ENCODE assay signal across 21 mouse cellular contexts in the genomic region with DNA sequence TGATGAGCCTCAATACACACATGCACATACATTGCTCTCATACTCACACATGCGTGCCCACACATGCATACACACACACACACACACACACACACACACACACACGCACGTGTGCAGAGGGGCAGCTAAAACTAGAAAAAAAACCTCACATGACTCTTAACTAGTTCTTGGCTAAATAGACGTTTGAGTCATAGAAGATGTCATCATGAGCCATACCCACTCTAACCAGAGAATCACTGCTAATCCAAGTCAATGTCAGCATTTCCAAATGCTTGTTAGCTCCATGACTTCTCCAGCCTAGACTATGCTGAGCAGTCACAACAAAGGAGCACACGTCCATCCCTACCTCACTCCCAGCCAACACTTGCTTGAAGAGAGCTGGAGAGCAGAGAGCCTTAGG. TPM values are rescaled to one million over a fixed set of nuclear protein-coding genes. Genes with fewer than 3 reads are reported as not detected.
DNase-seq lines count a peak whose midpoint lies in the region; TF ChIP-seq lines count a peak whose summit lies in the region.
"Had no signal": no experiment of that assay in that cellular context is flagged by ENCODE, and none has a peak within 500 bp of the region (broad histone marks: within the 10 kb centered on the region; RNA-seq: fewer than 3 reads in every experiment).

No protein-coding gene starts in this region.

- H3K27ac ChIP-seq in CH12.LX (ENCODE audit: insufficient read depth, low read depth) = no peak overlapping the region
- H3K27ac ChIP-seq: forebrain, embryonic 10.5 days; forebrain, embryonic 13.5 days; hindbrain, embryonic 10.5 days; hindbrain, embryonic 13.5 days; intestine, embryonic 15.5 days had no signal

- no peaks in the 10 kb centered on the region for H3K27me3 ChIP-seq in CH12.LX (replicated peaks)
- H3K27me3 ChIP-seq: hindbrain, embryonic 13.5 days; intestine, embryonic 15.5 days had no signal

- no peak overlapping the region for H3K4me2 ChIP-seq in CH12.LX (ENCODE audit: insufficient read depth, low read depth, poor library complexity, severe bottlenecking)
- H3K4me2 ChIP-seq: forebrain, embryonic 13.5 days; heart, embryonic 11.5 days; hindbrain, embryonic 13.5 days; intestine, embryonic 15.5 days had no signal

- no peaks in the 10 kb centered on the region for H3K79me2 ChIP-seq in CH12.LX (replicated peaks; ENCODE audit: control insufficient read depth, extremely low read depth, insufficient read depth, poor library complexity, severe bottlenecking)

- no peaks in the 10 kb centered on the region for H3K9me3 ChIP-seq in CH12.LX (replicated peaks; ENCODE audit: low read length)
- H3K9me3 ChIP-seq: forebrain, embryonic 10.5 days; forebrain, embryonic 13.5 days; G1E; hindbrain, embryonic 10.5 days; hindbrain, embryonic 13.5 days; intestine, embryonic 15.5 days had no signal

- H3K4me3 ChIP-seq in CH12.LX (replicated peaks in 1 of 3; ENCODE audit: low read depth in 2 of 3, low read length in 2 of 3, poor library complexity in 1 of 3) = no peak overlapping the region
- H3K4me3 ChIP-seq: forebrain, embryonic 10.5 days; forebrain, embryonic 13.5 days; hindbrain, embryonic 10.5 days; hindbrain, embryonic 13.5 days; intestine, embryonic 15.5 days had no signal

- no peak for TF ChIP-seq POLR2A in CH12.LX (IDR thresholded peaks at IDR 0.05; ENCODE audit: low read depth, low read length)

- dilution Hi-C loops in CH12.LX (cut with MboI; ENCODE audit: extremely low pct_ligation_motif_present, extremely low pct_unique_long_range_greater_than_20kb, low sequenced_read_pairs) = no loop called here

- peak; percentile 61 for DNase-seq in heart, adult 11 months
- DNase-seq in heart, postnatal 10 days = no peak
- DNase-seq in 3134 (ENCODE audit: extremely low read depth, insufficient read length, low spot score) (peak; percentile 48), CH12.LX (ENCODE audit: extremely low read depth) (no peak)
- DNase-seq in left cerebral cortex, adult 11 months (ENCODE audit: low spot score) = no peak
- no peak for DNase-seq in cerebellum, adult 18-20 months
- DNase-seq: adrenal gland, adult 2 months; adrenal gland, postnatal 14 days; cerebellum, adult 11-12 months; cerebellum, adult 9-10 months; cerebellum, postnatal 14 days; gastrocnemius, postnatal 10 days; gastrocnemius, postnatal 36 days; heart, postnatal 36 days had no signal

- no peak overlapping the region for H3K9ac ChIP-seq in CH12.LX (ENCODE audit: insufficient read depth, low read depth)
- H3K9ac ChIP-seq: forebrain, embryonic 13.5 days; hindbrain, embryonic 13.5 days; intestine, embryonic 15.5 days had no signal

- peaks cover 8 to 48% of the 10 kb centered on the region in 2 experiments; a peak in 3 of 4 replicates for H3K4me1 ChIP-seq in CH12.LX (ENCODE audit: control insufficient read depth in 1 of 2, insufficient read depth in 2 of 2)
- H3K4me1 ChIP-seq: intestine, embryonic 15.5 days had no signal

- TF ChIP-seq RAD21 in CH12.LX (IDR thresholded peaks at IDR 0.05; ENCODE audit: low read depth, low read length) = no peak

- intact Hi-C loops in heart, postnatal 10 days (cut with DNase I) = no loop called here

- in situ Hi-C loops in CH12.LX (cut with MboI; ENCODE audit: low pct_ligation_motif_present, low pct_unique_long_range_greater_than_20kb, low sequenced_read_pairs) = no loop called here

- no peaks in the 10 kb centered on the region for H3K36me3 ChIP-seq in CH12.LX (replicated peaks in 1 of 2; ENCODE audit: control insufficient read depth in 1 of 2, insufficient read depth in 1 of 2, low read length in 1 of 2)
- H3K36me3 ChIP-seq: forebrain, embryonic 10.5 days; G1E; hindbrain, embryonic 10.5 days; hindbrain, embryonic 13.5 days; intestine, embryonic 15.5 days had no signal

- TF ChIP-seq CTCF in CH12.LX (conservative IDR thresholded peaks at IDR 0.05 in 1 of 2, IDR thresholded peaks at IDR 0.05 in 1 of 2; ENCODE audit: low read depth in 2 of 2, low read length in 2 of 2) = no peak

- no peak for TF ChIP-seq EP300 in CH12.LX (IDR thresholded peaks at IDR 0.05; ENCODE audit: low read length)

TF ChIP-seq in CH12.LX, 34 proteins besides CTCF, POLR2A, EP300 and RAD21:
- TF ChIP-seq ETS1 (conservative IDR thresholded peaks at IDR 0.05; ENCODE audit: low read depth, low read length) (no peak), BHLHE40 (IDR thresholded peaks at IDR 0.05; ENCODE audit: low read depth, low read length) (0 out of 2 replicates have a peak, but pooled peaks have one; percentile 19)

RNA-seq across cellular contexts. Expression of a gene that starts 1.2 kb away (rescaled TPM):
- total RNA-seq in heart, postnatal 10 days (2021) = 10 to 100 TPM; 13.5 to 17.4 TPM
- total RNA-seq in CH12.LX (2012; rRNA removed) (24.3 and 28.9 TPM in 2 replicates), CH12.LX (2014; rRNA removed) (67.1 and 73.2 TPM in 2 replicates)
- 32.5 and 38.5 TPM in 2 replicates for polyA plus RNA-seq in CH12.LX (2012; ENCODE audit: insufficient read length, low read depth)

RNA-seq across cellular contexts. Expression of a gene that starts 5.5 kb away (rescaled TPM):
- total RNA-seq in heart, postnatal 10 days (2021) = 1 to 10 TPM; 8.1 to 8.9 TPM
- total RNA-seq in CH12.LX (2012; rRNA removed) (8.1 and 8.4 TPM in 2 replicates), CH12.LX (2014; rRNA removed) (7.9 and 9.7 TPM in 2 replicates)
- 15.9 and 16.9 TPM in 2 replicates for polyA plus RNA-seq in CH12.LX (2012; ENCODE audit: insufficient read length, low read depth)

Comparison
In these comparisons a context has a peak if more than half of its experiments do, and no peak if none do; other contexts are left out.
1. DNase-seq: peak in heart, adult 11 months (single experiment) and 3134 (single experiment); none in heart, postnatal 10 days (0 of 2), CH12.LX (single experiment), left cerebral cortex, adult 11 months (single experiment) and cerebellum, adult 18-20 months (0 of 2).